Mouse (Mus musculus) embryo, embryonic 10.5 days (tissue): ENCODE data around the gene Maml1.

Source experiments
- DNase-seq: peaks from one replicate; pipeline ENCODE4 v3.0.0-alpha.2; 2015; ENCODE audit warnings: low spot score

The Maml1 gene

GRCm38 (mm10) chr11:50238821-50239791 is 53.0 kb downstream of the Maml1 start:
- DNase-seq, result no peak

- no peak for DNase-seq
Measured at GRCm38 (mm10) chr11:50238324-50238723, 53.8 kb downstream of the Maml1 start, which contains the start of gene Ltc4s. TSS of gene Ltc4s (minus strand) at chr11:50238616.

- no peak for DNase-seq
Measured at GRCm38 (mm10) chr11:50236937-50237835, 54.9 kb downstream of the Maml1 start.

- DNase-seq, result peak; percentile 94
Measured at GRCm38 (mm10) chr11:50236540-50236936, 55.6 kb downstream of the Maml1 start.

GRCm38 (mm10) chr11:50234606-50235005 is 57.5 kb downstream of the Maml1 start:
- no peak for DNase-seq

- no peak for DNase-seq
Measured at GRCm38 (mm10) chr11:50233993-50234392, 58.1 kb downstream of the Maml1 start.

GRCm38 (mm10) chr11:50233022-50233421 is 59.1 kb downstream of the Maml1 start:
- DNase-seq, result no peak

- peak; percentile 86 for DNase-seq
Measured at GRCm38 (mm10) chr11:50231411-50231810, 60.7 kb downstream of the Maml1 start.

GRCm38 (mm10) chr11:50230481-50231304 is 61.4 kb downstream of the Maml1 start:
- DNase-seq, result no peak

- no peak for DNase-seq
Measured at GRCm38 (mm10) chr11:50229252-50229910, 62.7 kb downstream of the Maml1 start.

- peak; percentile 73 for DNase-seq
Measured at GRCm38 (mm10) chr11:50228772-50229171, 63.3 kb downstream of the Maml1 start.

GRCm38 (mm10) chr11:50227736-50228135 is 64.4 kb downstream of the Maml1 start:
- DNase-seq, result no peak

GRCm38 (mm10) chr11:50227226-50227625 is 64.9 kb downstream of the Maml1 start:
- DNase-seq, result no peak

GRCm38 (mm10) chr11:50226406-50226805 is 65.7 kb downstream of the Maml1 start:
- no peak for DNase-seq

- peak; percentile 56 for DNase-seq
Measured at GRCm38 (mm10) chr11:50225611-50226378, 66.3 kb downstream of the Maml1 start.

- DNase-seq, result peak; percentile 87
Measured at GRCm38 (mm10) chr11:50224671-50225530, 67.2 kb downstream of the Maml1 start.

GRCm38 (mm10) chr11:50223783-50224662 is 68.1 kb downstream of the Maml1 start:
- peak; percentile 66 for DNase-seq

- no peak for DNase-seq
Measured at GRCm38 (mm10) chr11:50222559-50223276, 69.4 kb downstream of the Maml1 start.
